Mouse (Mus musculus) spleen, adult 2 months (tissue): ENCODE measurements at regions not wholly inside any gene's neighbourhood (a gene's known extent, or its start where the extent isn't known, plus 50 kb on each side); places are given as distances from the start of the nearest gene placed in this dataset.
"Not testable (repeated sequence)": the region's sequence is repeated elsewhere in the genome, so short reads cannot be mapped to it uniquely, and the experiment has no call there.

ENCODE experiments used
- DNase-seq, 2 experiments: peaks; one replicate each; pipeline versions ENCODE4 v3.0.0 to v3.0.0-alpha.2; 2012 to 2021; ENCODE audit warnings: low spot score in 2 of 2, low read depth in 1 of 2
- H3K27ac ChIP-seq: fragments of 200-500 bp; 2 replicates; pipeline ENCODE4 v1.5.1; 2012; ENCODE audit warnings: low read length, inconsistent platforms; ENCODE audit not compliant: insufficient read depth
- H3K27me3 ChIP-seq: fragments of 200-500 bp; 2 replicates; pipeline ENCODE4 v1.6.1; 2012; ENCODE audit warnings: mild to moderate bottlenecking, moderate library complexity, low read length, inconsistent platforms; ENCODE audit not compliant: control insufficient read depth, insufficient read depth
- H3K36me3 ChIP-seq: fragments of 200-500 bp; 2 replicates; pipeline ENCODE4 v1.6.1; 2012; ENCODE audit warnings: mild to moderate bottlenecking, low read length, inconsistent platforms; ENCODE audit not compliant: control insufficient read depth, insufficient read depth
- H3K4me1 ChIP-seq: fragments of 200-500 bp; 2 replicates; pipeline ENCODE4 v1.6.1; 2011; ENCODE audit warnings: inconsistent platforms; ENCODE audit not compliant: control insufficient read depth, insufficient read depth, insufficient read length
- H3K4me3 ChIP-seq: fragments of 200-500 bp; 2 replicates; pipeline ENCODE4 v1.5.1; 2011; ENCODE audit warnings: mild to moderate bottlenecking, inconsistent platforms; ENCODE audit not compliant: insufficient read depth, insufficient read length; ENCODE audit errors: extremely low read depth
- CTCF ChIP-seq: fragments of 200-500 bp; IDR thresholded peaks from 2 replicates; pipeline ENCODE4 v1.5.1; 2011; ENCODE audit warnings: mild to moderate bottlenecking, inconsistent platforms; ENCODE audit not compliant: insufficient read depth, insufficient read length, insufficient replicate concordance; ENCODE audit errors: extremely low read depth
- POLR2A ChIP-seq: fragments of 200-500 bp; IDR thresholded peaks from 2 replicates; pipeline ENCODE4 v1.6.1; 2011; ENCODE audit warnings: low read depth, low read length, inconsistent platforms
- WGBS: fragments of 180-500 bp; shearing (Covaris S2); methylation state at CpG from one replicate; pipeline ENCODE4 v1.1.7; 2018; 5-methylcytosine and 5-hydroxymethylcytosine counted together

DNA sequence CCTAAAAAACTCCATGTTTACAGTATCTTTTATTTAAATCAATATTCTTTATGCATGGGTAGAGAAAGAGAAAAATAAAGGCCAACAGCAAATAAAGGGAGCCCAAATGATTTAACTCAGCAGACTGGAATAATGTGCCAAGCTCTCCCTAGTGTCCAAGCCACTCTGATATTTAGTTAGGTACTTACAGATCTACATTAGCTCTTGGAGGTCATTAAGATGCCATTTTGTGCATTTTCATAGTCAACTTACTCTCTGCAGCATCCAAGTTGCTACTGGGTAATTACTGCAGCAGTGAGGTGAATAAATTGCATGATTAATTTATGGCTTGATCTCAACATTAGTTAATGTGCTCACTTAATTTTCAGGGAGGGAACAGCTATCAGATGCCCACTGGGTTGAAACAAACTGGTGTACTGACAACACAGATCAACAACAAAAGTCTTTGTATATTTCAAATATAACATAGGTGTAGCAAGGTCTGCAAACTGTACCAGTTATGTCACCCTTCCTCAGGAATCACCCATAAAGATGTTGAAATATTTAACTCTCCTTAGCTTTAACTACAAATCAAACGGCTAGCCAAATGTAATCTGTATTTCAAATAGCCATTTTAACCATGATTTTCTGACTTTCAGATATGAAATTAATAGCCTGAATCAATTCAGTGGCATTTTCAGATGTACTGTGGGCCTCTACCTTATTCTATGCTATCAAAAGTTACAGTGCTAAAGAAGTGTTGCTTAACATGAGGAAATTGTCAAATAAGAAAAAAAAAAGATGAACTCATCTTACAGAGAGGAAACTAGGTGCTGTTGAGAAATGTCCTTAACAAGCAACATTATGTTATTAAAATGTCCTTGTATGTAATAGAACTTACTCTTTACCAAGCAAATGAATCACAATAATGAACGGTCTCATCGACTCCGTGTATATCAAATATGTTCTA is 163.8 kb upstream of the Hapln1 start:
- no peak for DNase-seq
- Histone ChIP-seq H3K27me3 (no peaks in the 10 kb centered on the region), H3K27ac (no peak overlapping the region), H3K4me1 (no peaks in the 10 kb centered on the region), H3K36me3 (no peaks in the 10 kb centered on the region), H3K4me3 (no peak overlapping the region)
- WGBS: 93% methylated on average over 4 of the region's 4 CpGs
- TF ChIP-seq POLR2A (no peak), CTCF (no peak)

- Histone ChIP-seq H3K27ac (no peak overlapping the region), H3K27me3 (no peaks in the 10 kb centered on the region), H3K4me3 (no peak overlapping the region), H3K4me1 (no peaks in the 10 kb centered on the region), H3K36me3 (no peaks in the 10 kb centered on the region)
- DNase-seq: no peak
- WGBS: 85% methylated on average over 4 of the region's 4 CpGs
- TF ChIP-seq POLR2A: no peak
Observed at GRCm38 (mm10) chr13:89378365-89378764, 161.2 kb upstream of the Hapln1 start.

DNA sequence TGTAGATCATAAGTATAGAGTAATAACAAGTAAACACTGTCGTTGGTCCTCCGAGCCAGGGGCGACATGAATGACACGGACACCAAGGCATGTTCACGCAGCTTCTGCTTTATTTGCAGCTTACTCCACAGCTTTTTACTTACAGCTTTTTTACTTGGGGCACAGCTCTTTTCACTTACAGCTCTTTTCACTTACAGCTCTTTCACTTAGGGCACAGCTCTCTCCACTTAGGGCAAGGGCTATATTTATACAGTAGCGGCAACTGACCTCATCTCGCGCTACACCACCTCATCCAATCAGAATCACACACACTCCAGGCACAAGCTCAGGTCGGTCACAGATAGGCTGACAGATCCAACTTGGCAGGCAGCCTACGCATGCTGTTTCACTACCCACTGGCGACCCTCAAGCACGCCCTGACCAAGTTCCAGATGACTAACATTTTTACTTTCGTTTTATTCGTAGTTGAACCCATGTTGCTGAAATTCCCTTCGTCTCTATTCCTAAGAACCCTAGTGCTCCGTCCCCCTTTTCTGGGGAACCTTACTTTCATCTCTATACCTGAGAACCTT is 155.9 kb upstream of the Hapln1 start:
- not testable (repeated sequence) for H3K27ac ChIP-seq, H3K27me3 ChIP-seq, H3K4me3 ChIP-seq, H3K36me3 ChIP-seq, H3K4me1 ChIP-seq, DNase-seq
- 91% methylated on average over 16 of the region's 16 CpGs for WGBS

DNA sequence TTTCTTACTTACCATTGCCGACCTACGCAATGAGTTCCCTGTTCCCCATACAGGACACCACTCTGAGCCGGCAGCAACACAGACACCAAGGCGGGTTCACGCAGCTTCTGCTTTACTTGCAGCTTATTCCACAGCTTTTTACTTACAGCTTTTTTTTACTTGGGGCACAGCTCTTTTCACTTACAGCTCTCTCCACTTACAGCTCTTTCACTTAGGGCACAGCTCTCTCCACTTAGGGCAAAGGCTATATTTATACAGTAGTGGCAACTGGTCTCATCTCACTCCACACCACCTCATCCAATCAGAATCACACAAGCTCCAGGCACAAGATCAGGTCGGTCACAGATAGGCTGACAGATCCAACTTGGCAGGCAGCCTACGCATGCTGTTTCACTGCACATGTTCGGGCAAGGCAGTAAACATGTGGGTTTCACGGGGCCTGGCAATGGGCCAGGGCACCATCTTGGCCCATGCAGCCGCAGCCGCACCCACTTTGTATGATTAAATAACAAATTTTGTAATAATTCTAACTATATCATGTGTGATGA is 154.9 kb upstream of the Hapln1 start:
- Histone ChIP-seq H3K36me3 (no peaks in the 10 kb centered on the region), H3K27me3 (no peaks in the 10 kb centered on the region), H3K4me1 (no peaks in the 10 kb centered on the region), H3K27ac (no peak overlapping the region), H3K4me3 (0 out of 2 replicates have a peak overlapping the region, but pooled peaks have one; percentile 9)
- TF ChIP-seq CTCF (no peak), POLR2A (no peak)
- 83% methylated on average over 11 of the region's 11 CpGs for WGBS
- DNase-seq: no peak

GRCm38 (mm10) chr13:89387416-89387815 is 152.2 kb upstream of the Hapln1 start:
- no peak for DNase-seq
- H3K4me1 ChIP-seq: no peaks in the 10 kb centered on the region
- no peak overlapping the region for H3K4me3 ChIP-seq
- H3K27me3 ChIP-seq: no peaks in the 10 kb centered on the region
- WGBS: 75% methylated on average over 1 of the region's 1 CpGs
- no peak for TF ChIP-seq CTCF
- no peak for TF ChIP-seq POLR2A
- H3K36me3 ChIP-seq: no peaks in the 10 kb centered on the region
- H3K27ac ChIP-seq: no peak overlapping the region

GRCm38 (mm10) chr13:89389149-89389548 is 150.4 kb upstream of the Hapln1 start:
- WGBS: 11% methylated on average over 1 of the region's 1 CpGs
- H3K4me1 ChIP-seq: no peaks in the 10 kb centered on the region
- H3K27me3 ChIP-seq: no peaks in the 10 kb centered on the region
- no peak overlapping the region for H3K4me3 ChIP-seq
- TF ChIP-seq CTCF: no peak
- TF ChIP-seq POLR2A: no peak
- no peak overlapping the region for H3K27ac ChIP-seq
- H3K36me3 ChIP-seq: no peaks in the 10 kb centered on the region
- DNase-seq: no peak
